Mouse (Mus musculus) hematopoietic stem cell, adult 5-6 weeks (primary cell): ENCODE data around the gene Sf3a2. TPM values are rescaled to one million over a fixed set of nuclear protein-coding genes. Genes with fewer than 3 reads are reported as not detected.

Source experiments
- ATAC-seq, 2 experiments: fragments of 125-278 bp in 1 of 2; replicated peaks in 1 of 2; 2 replicates each; pipeline ENCODE4 v1.8.0; 2016 to 2017; ENCODE audit warnings: inconsistent platforms in 2 of 2, mild to moderate bottlenecking in 2 of 2, moderate number of reproducible peaks in 2 of 2, low read depth in 1 of 2, moderate TSS enrichment in 1 of 2; ENCODE audit not compliant: low FRiP score in 2 of 2, poor library complexity in 2 of 2, severe bottlenecking in 2 of 2, insufficient read depth in 1 of 2, low TSS enrichment in 1 of 2
- total RNA-seq: library from RNA; stranded (forward); fragments of 172-1452, 232-1000 nt; gene quantifications from 2 replicates; pipeline ENCODE4 v1.2.3, GENCODE M21; 2017

The Sf3a2 gene
- total RNA-seq, 1 experiment from 2014 or later, result 24.7 TPM

DNA sequence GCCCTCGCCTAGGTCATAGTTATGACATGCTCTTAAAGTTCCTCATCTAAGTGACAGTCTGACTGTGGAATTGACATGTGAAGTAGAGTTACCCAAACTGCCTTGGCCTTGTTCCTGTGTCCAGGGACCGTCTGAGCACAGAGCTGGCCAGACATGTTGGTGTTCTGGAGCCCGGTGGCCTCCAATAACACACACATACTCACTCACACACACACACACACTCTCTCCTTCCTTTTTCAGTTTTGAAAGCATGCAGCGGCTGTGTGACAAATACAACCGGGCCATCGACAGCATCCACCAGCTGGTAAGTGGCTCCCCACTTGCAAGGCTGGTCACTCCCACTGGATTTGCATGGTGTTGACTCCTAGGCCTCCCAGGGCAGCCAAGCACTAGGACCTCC lies 29.6 kb upstream of the Sf3a2 start:
- no peak for ATAC-seq

- no peak for ATAC-seq
Measured at GRCm38 (mm10) chr10:80773816-80774215, 24.2 kb upstream of the Sf3a2 start.

GRCm38 (mm10) chr10:80774549-80774948 lies 23.4 kb upstream of the Sf3a2 start:
- peak; percentile 77 to 91 for ATAC-seq

- ATAC-seq, result no peak
Measured at GRCm38 (mm10) chr10:80774981-80775380, 23.0 kb upstream of the Sf3a2 start.

DNA sequence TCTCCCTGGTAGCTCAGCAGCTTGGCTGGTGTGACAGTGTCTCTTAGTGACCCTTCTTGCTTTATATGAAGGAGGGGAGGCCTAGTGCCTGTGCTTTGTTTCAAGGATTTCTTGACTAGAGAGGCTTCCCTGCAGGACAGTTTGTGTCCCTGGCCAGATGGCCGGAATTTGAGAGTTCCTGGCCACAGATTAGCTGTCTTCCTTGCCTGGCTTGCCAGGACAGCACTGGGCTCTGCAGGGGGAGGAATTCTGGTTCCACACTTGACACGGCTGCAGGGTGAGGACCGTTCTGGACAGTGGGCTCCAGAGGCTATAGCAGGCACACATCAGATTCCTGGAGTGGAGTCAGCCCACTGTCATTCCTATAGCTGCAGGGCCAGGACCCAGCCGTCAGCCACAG lies 22.3 kb upstream of the Sf3a2 start:
- ATAC-seq, result no peak

GRCm38 (mm10) chr10:80776358-80776869 lies 21.6 kb upstream of the Sf3a2 start:
- no peak for ATAC-seq

GRCm38 (mm10) chr10:80777123-80777522 lies 20.9 kb upstream of the Sf3a2 start:
- no peak for ATAC-seq

DNA sequence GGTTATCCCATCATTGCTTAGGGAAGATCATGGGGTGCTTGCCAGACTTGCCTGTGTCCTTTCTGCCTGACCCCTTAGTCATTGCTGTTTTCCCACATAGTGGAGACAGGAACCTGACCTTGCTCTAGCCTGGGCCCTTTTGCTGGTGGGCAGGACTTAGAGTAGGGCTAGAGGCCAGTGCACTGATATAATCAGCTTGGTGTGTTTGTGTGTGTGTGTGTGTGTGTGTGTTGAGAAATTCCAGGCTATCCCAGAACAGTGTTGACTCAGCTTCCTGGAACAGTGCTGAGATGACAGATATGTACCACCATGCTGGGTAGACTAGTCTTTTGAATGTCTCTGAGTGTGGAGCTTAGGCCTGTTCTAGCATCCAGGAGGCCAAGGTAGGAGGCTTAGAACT lies 18.4 kb upstream of the Sf3a2 start:
- no peak for ATAC-seq

- no peak for ATAC-seq
Measured at GRCm38 (mm10) chr10:80784302-80784701, 13.7 kb upstream of the Sf3a2 start.

GRCm38 (mm10) chr10:80784871-80785270 lies 13.1 kb upstream of the Sf3a2 start:
- no peak for ATAC-seq

DNA sequence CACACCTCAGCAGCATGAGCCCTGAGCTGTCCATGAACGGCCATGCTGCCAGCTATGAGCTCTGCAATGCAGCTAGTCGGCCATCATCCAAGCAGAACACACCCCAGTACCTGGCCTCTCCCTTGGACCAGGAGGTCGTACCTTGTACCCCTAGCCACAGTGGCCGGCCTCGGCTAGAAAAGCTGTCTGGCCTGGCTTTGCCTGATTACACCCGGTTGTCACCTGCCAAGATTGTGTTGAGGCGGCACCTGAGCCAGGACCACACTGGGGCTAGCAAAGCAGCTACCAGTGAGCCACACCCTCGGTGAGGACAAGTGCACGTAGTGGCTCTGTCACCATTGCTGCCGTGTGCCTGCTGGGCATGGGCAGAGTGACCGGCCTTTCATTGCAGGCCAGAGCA lies 12.0 kb upstream of the Sf3a2 start:
- no peak for ATAC-seq

- no peak for ATAC-seq
Measured at GRCm38 (mm10) chr10:80787517-80787916, 10.5 kb upstream of the Sf3a2 start.

DNA sequence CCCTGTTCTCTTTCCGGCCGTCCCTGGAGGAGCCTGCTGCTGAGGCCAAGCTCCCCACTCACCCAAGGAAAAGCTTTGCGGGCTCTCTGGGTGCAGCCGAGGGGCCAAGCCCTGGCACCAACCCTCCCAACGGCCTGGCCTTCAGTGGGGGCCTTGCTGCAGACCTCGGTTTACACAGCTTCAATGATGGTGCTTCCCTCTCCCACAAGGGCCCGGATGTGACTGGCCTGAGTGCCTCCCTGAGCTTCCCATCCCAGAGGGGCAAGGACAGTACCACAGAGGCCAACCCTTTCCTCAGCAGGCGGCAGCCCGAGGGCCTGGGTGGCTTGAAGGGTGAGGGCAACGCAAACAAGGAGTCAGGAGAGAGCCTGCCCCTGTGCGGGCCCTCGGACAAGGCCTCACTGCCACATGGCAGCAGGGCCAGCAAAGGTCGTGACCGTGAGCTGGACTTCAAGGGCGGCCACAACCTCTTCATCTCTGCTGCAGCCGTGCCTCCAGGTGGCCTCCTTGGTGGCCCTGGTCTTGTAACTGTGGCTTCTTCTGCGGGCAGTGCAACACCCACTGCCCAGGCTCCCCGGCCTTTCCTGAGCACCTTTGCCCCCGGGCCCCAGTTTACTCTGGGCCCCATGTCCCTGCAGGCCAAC lies 7.1 kb upstream of the Sf3a2 start:
- no peak for ATAC-seq

DNA sequence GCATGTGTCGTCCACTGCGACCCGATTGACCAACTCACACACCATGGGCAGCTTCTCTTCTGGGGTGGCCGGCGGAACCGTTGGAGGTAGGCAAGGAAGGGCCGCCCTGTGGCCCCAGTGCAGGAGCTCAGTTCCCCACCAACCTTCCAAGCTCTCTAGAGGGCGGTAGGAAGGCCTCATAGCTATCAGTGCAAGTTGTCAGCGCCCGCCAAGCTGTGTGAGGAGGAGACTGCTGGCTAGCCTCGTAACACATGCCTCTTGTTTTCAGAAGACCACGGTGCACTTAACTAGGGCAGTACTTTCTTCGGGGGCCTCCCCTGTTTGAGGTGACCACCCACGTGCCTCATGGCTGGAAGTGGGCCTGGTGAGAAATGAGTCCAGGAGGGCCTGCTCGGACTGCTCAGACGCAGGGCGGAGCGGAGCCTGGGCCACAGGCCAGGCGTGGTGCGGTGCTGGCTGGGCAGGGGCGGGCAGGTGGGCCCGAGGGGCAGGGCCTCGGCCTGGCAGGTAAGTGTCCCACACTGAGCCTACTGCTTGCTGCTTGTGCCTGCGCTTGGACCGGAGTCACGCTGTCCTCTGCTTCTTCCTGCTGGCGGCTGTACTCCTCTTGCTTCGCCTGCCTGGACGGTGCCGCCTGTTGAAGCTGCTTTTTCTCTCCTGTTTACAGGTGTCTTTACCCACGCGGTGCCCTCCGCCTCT lies 6.4 kb upstream of the Sf3a2 start:
- no peak for ATAC-seq

GRCm38 (mm10) chr10:80792175-80793032 lies 5.6 kb upstream of the Sf3a2 start:
- peak; percentile 55 to 56 for ATAC-seq

- ATAC-seq, result 0 out of 4 replicates have a peak, but pooled peaks of 1 of the 2 experiments have one; percentile 4
Measured at GRCm38 (mm10) chr10:80793033-80793784, 4.8 kb upstream of the Sf3a2 start.

DNA sequence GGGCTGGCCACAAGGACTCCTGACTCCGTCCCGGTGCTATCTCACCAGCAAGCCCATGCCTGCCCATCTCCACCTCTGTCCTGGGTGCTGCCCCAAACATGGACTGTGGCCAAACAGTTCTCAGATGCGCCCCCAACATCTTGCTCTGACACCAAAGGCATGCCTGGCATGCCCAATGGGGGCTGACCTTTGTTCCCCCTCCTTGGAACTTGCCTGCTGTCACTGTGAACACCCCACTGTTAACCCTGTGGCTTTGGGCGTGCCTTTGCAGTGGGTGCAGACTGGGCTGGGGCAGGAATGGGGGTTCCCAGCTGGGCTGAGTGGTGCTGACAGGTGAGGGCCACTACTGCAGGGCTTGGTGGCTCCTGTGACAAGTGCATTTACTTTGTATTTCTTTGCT lies 4.2 kb upstream of the Sf3a2 start:
- no peak for ATAC-seq
